Mouse (Mus musculus): ENCODE measurements around the gene Vps52. TPM values are rescaled to one million over a fixed set of nuclear protein-coding genes. Genes with fewer than 3 reads are reported as not detected.

The Vps52 gene
- polyA plus RNA-seq, 1 experiment, result 54.2 TPM

- no peak for DNase-seq
- Histone ChIP-seq H3K4me3 (ENCODE audit: insufficient read depth, low read depth, low read length) (no peak overlapping the region), H3K27ac (ENCODE audit: insufficient read depth, low read depth, low read length) (no peak overlapping the region), H3K4me1 (ENCODE audit: control insufficient read depth, insufficient read depth, low read length) (peaks cover 10% of the 10 kb centered on the region; the same call in 1 of the 2 replicates), H3K36me3 (ENCODE audit: control insufficient read depth, insufficient read depth, low read length) (no peaks in the 10 kb centered on the region; the same call in none of the 2 replicates), H3K27me3 (replicated peaks; ENCODE audit: control insufficient read depth, insufficient read depth, low read length) (no peaks in the 10 kb centered on the region)
- no peak for TF ChIP-seq POLR2A (IDR thresholded peaks at IDR 0.05; ENCODE audit: low read depth, low read length)
- no peak for TF ChIP-seq CTCF (conservative IDR thresholded peaks at IDR 0.05; ENCODE audit: insufficient read depth, insufficient read length, low read depth, low read length)
- 96% methylated on average over 13 of the region's 13 CpGs for WGBS
Observed at GRCm38 (mm10) chr17:33959135-33959534, 3.5 kb downstream of the Vps52 start.

GRCm38 (mm10) chr17:33959948-33960347, 4.3 kb downstream of the Vps52 start:
- Histone ChIP-seq H3K27ac (ENCODE audit: insufficient read depth, low read depth, low read length) (no peak overlapping the region), H3K27me3 (replicated peaks; ENCODE audit: control insufficient read depth, insufficient read depth, low read length) (no peaks in the 10 kb centered on the region), H3K4me1 (ENCODE audit: control insufficient read depth, insufficient read depth, low read length) (peaks cover 4% of the 10 kb centered on the region; the same call in 1 of the 2 replicates), H3K36me3 (ENCODE audit: control insufficient read depth, insufficient read depth, low read length) (no peaks in the 10 kb centered on the region; the same call in none of the 2 replicates), H3K4me3 (ENCODE audit: insufficient read depth, low read depth, low read length) (no peak overlapping the region)
- no peak for DNase-seq
- TF ChIP-seq CTCF (conservative IDR thresholded peaks at IDR 0.05; ENCODE audit: insufficient read depth, insufficient read length, low read depth, low read length) (no peak), POLR2A (IDR thresholded peaks at IDR 0.05; ENCODE audit: low read depth, low read length) (no peak)
- WGBS, result 94% methylated on average over 15 of the region's 15 CpGs

- H3K27me3 ChIP-seq (replicated peaks; ENCODE audit: control insufficient read depth, insufficient read depth, low read length), result no peaks in the 10 kb centered on the region
- no peak overlapping the region for H3K27ac ChIP-seq (ENCODE audit: insufficient read depth, low read depth, low read length)
- no peaks in the 10 kb centered on the region for H3K4me1 ChIP-seq (ENCODE audit: control insufficient read depth, insufficient read depth, low read length)
- WGBS, result 89% methylated on average over 7 of the region's 7 CpGs
- no peak for TF ChIP-seq POLR2A (IDR thresholded peaks at IDR 0.05; ENCODE audit: low read depth, low read length)
- no peak for TF ChIP-seq CTCF (conservative IDR thresholded peaks at IDR 0.05; ENCODE audit: insufficient read depth, insufficient read length, low read depth, low read length)
- H3K36me3 ChIP-seq (ENCODE audit: control insufficient read depth, insufficient read depth, low read length), result no peaks in the 10 kb centered on the region; the same call in none of the 2 replicates
- H3K4me3 ChIP-seq (ENCODE audit: insufficient read depth, low read depth, low read length), result no peak overlapping the region
- DNase-seq, result no peak
Observed at GRCm38 (mm10) chr17:33962876-33963275, 7.3 kb downstream of the Vps52 start.

GRCm38 (mm10) chr17:33965082-33965845, 9.7 kb downstream of the Vps52 start:
- Histone ChIP-seq H3K4me3 (ENCODE audit: insufficient read depth, low read depth, low read length) (no peak overlapping the region), H3K4me1 (ENCODE audit: control insufficient read depth, insufficient read depth, low read length) (no peaks in the 10 kb centered on the region; the same call in 1 of the 2 replicates), H3K36me3 (ENCODE audit: control insufficient read depth, insufficient read depth, low read length) (no peaks in the 10 kb centered on the region; the same call in 1 of the 2 replicates), H3K27ac (ENCODE audit: insufficient read depth, low read depth, low read length) (no peak overlapping the region), H3K27me3 (replicated peaks; ENCODE audit: control insufficient read depth, insufficient read depth, low read length) (no peaks in the 10 kb centered on the region)
- TF ChIP-seq CTCF (conservative IDR thresholded peaks at IDR 0.05; ENCODE audit: insufficient read depth, insufficient read length, low read depth, low read length) (no peak), POLR2A (IDR thresholded peaks at IDR 0.05; ENCODE audit: low read depth, low read length) (no peak)
- 80% methylated on average over 17 of the region's 17 CpGs for WGBS
- DNase-seq, result no peak

- no peak overlapping the region for H3K27ac ChIP-seq (ENCODE audit: insufficient read depth, low read depth, low read length)
- no peak overlapping the region for H3K4me3 ChIP-seq (ENCODE audit: insufficient read depth, low read depth, low read length)
- DNase-seq, result no peak
- WGBS, result 85% methylated on average over 16 of the region's 16 CpGs
- TF ChIP-seq CTCF (conservative IDR thresholded peaks at IDR 0.05; ENCODE audit: insufficient read depth, insufficient read length, low read depth, low read length) (no peak), POLR2A (IDR thresholded peaks at IDR 0.05; ENCODE audit: low read depth, low read length) (no peak)
- no peaks in the 10 kb centered on the region for H3K36me3 ChIP-seq (ENCODE audit: control insufficient read depth, insufficient read depth, low read length)
- H3K4me1 ChIP-seq (ENCODE audit: control insufficient read depth, insufficient read depth, low read length), result no peaks in the 10 kb centered on the region; the same call in 1 of the 2 replicates
- no peaks in the 10 kb centered on the region for H3K27me3 ChIP-seq (replicated peaks; ENCODE audit: control insufficient read depth, insufficient read depth, low read length)
Observed at GRCm38 (mm10) chr17:33965846-33966550, 10.4 kb downstream of the Vps52 start.

GRCm38 (mm10) chr17:33968489-33968888, 12.9 kb downstream of the Vps52 start:
- 2% methylated on average over 9 of the region's 9 CpGs for WGBS
- no peaks in the 10 kb centered on the region; the same call in 1 of the 2 replicates for H3K4me1 ChIP-seq (ENCODE audit: control insufficient read depth, insufficient read depth, low read length)
- DNase-seq, result peak; percentile 89
- H3K27ac ChIP-seq (ENCODE audit: insufficient read depth, low read depth, low read length), result no peak overlapping the region
- no peaks in the 10 kb centered on the region for H3K36me3 ChIP-seq (ENCODE audit: control insufficient read depth, insufficient read depth, low read length)
- no peak overlapping the region for H3K4me3 ChIP-seq (ENCODE audit: insufficient read depth, low read depth, low read length)
- no peaks in the 10 kb centered on the region for H3K27me3 ChIP-seq (replicated peaks; ENCODE audit: control insufficient read depth, insufficient read depth, low read length)
- TF ChIP-seq POLR2A (IDR thresholded peaks at IDR 0.05; ENCODE audit: low read depth, low read length), result no peak
- TF ChIP-seq CTCF (conservative IDR thresholded peaks at IDR 0.05; ENCODE audit: insufficient read depth, insufficient read length, low read depth, low read length), result peak; percentile 92

- WGBS, result 29% methylated on average over 5 of the region's 5 CpGs
- Histone ChIP-seq H3K27ac (ENCODE audit: insufficient read depth, low read depth, low read length) (no peak overlapping the region), H3K4me1 (ENCODE audit: control insufficient read depth, insufficient read depth, low read length) (no peaks in the 10 kb centered on the region; the same call in 1 of the 2 replicates), H3K27me3 (replicated peaks; ENCODE audit: control insufficient read depth, insufficient read depth, low read length) (no peaks in the 10 kb centered on the region), H3K4me3 (ENCODE audit: insufficient read depth, low read depth, low read length) (no peak overlapping the region), H3K36me3 (ENCODE audit: control insufficient read depth, insufficient read depth, low read length) (no peaks in the 10 kb centered on the region)
- peak; percentile 70 for DNase-seq
- no peak for TF ChIP-seq POLR2A (IDR thresholded peaks at IDR 0.05; ENCODE audit: low read depth, low read length)
- no peak for TF ChIP-seq CTCF (conservative IDR thresholded peaks at IDR 0.05; ENCODE audit: insufficient read depth, insufficient read length, low read depth, low read length)
Observed at GRCm38 (mm10) chr17:33968927-33969326, 13.3 kb downstream of the Vps52 start.

Data from kidney, adult 2 months (tissue).